Mouse (Mus musculus): ENCODE data around the gene Prkra.

DNA sequence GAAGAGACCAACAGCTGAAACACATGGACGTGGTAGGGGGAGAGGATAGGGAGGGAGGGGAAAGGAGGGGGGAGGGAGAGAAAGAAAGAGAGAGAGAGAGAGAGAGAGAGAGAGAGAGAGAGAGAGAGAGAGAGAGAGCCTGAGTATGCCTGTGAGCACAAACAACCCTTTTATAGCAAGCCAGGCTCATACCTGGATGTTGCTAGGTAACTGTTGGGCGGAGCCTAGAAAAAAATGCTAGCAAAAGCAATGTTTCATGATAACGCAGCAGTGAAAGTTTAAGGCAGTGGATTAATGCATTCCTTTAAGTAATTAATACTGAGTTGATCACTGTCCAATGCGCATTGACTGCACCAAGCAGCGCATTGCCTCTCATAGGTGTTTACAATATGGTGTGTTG lies 6.8 kb upstream of the Prkra start:
- TF ChIP-seq POLR2A (IDR thresholded peaks at IDR 0.05; ENCODE audit: borderline replicate concordance, extremely low read depth, low read depth, low read length): no peak
- no peak for TF ChIP-seq CTCF (IDR thresholded peaks at IDR 0.05; ENCODE audit: insufficient read depth, low read length)

Measured in lung, adult 2 months (tissue).